Mouse (Mus musculus): Measurements from ENCODE around the gene 4930426L09Rik.

DNA sequence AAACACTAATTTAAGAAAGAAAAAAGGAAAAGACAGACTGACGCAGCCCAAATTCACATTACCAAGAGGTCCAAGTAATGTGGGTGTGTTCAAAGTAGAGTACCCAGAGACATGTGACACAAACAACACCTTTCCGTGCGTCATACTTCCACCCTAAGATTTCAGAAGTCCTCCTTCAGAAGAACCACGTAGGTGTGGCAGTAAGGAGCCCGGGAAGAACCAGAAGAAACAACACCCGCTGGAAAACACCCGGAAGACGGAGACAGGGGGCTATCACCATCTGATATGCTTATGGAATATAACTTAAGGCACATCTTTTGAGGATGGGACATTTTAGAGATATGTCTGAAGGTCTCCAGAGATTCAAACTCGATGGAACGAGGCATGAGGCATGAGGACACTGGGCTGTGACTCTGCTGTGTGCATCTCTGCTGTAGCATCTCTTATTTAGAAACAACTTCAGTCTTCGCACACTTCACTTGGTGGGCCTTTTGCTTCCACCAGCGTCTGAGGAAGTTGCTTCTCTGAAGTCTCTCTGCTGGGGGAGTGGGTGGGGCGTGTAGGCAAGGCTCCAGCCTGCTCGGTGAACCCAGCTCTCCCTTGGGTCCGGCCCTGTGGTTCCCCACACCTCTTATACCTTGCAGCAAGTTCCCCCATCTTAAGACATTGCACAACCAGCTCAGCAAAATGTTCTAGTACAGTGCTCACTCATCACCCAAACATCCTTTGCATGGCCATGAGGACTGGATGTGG is 13.9 kb upstream of the 4930426L09Rik start:
- TF ChIP-seq CTCF (IDR thresholded peaks at IDR 0.05; ENCODE audit: low read depth): no peak
- TF ChIP-seq EP300 (IDR thresholded peaks at IDR 0.05; ENCODE audit: low read depth): no peak
